ENCODE assay signal across 28 mouse cellular contexts in genomic region chr1:195114414-195114813, GRCm38 (mm10). TPM values are rescaled to one million over a fixed set of nuclear protein-coding genes. Genes with fewer than 3 reads are reported as not detected.
DNase-seq lines count a peak whose midpoint lies in the region; ATAC-seq and TF ChIP-seq lines count a peak whose summit lies in the region.
"Had no signal": no experiment of that assay in that cellular context is flagged by ENCODE, and none has a peak within 500 bp of the region (broad histone marks: within the 10 kb centered on the region; RNA-seq: fewer than 3 reads in every experiment).

No protein-coding gene starts in this region.

- no peak overlapping the region for H3K4me2 ChIP-seq in intestine, embryonic 15.5 days (replicated peaks)
- no peak overlapping the region for H3K4me2 ChIP-seq in intestine, postnatal 0 days (replicated peaks; ENCODE audit: low read depth)
- peak overlapping the region; percentile 37 for H3K4me2 ChIP-seq in liver, embryonic 12.5 days
- peak overlapping the region; percentile 41; the same call in 1 of the 2 replicates for H3K4me2 ChIP-seq in liver, postnatal 0 days (ENCODE audit: low read depth, low read length)
- H3K4me2 ChIP-seq: embryonic facial prominence, embryonic 12.5 days; forebrain, embryonic 12.5 days; heart, embryonic 15.5 days; lung, embryonic 14.5 days; midbrain, embryonic 13.5 days; neural tube, embryonic 13.5 days had no signal

- no peak overlapping the region for H3K4me3 ChIP-seq in intestine, embryonic 15.5 days (replicated peaks)
- no peak overlapping the region for H3K4me3 ChIP-seq in intestine, postnatal 0 days (ENCODE audit: low read depth, low read length)
- no peak overlapping the region for H3K4me3 ChIP-seq in liver, embryonic 12.5 days
- H3K4me3 ChIP-seq in liver, postnatal 0 days (ENCODE audit: low read depth, low read length), result no peak overlapping the region
- H3K4me3 ChIP-seq: embryonic facial prominence, embryonic 12.5 days; forebrain, embryonic 12.5 days; heart, embryonic 10.5 days; heart, embryonic 15.5 days; midbrain, embryonic 13.5 days; neural tube, embryonic 13.5 days had no signal

- no peak overlapping the region for H3K27ac ChIP-seq in intestine, embryonic 15.5 days
- no peak overlapping the region for H3K27ac ChIP-seq in intestine, postnatal 0 days (ENCODE audit: low read depth, low read length)
- H3K27ac ChIP-seq in liver, embryonic 12.5 days, result peak overlapping the region; percentile 71
- H3K27ac ChIP-seq in liver, postnatal 0 days (ENCODE audit: low read depth), result no peak overlapping the region
- H3K27ac ChIP-seq: embryonic facial prominence, embryonic 12.5 days; forebrain, embryonic 12.5 days; heart, embryonic 10.5 days; heart, embryonic 15.5 days; kidney, postnatal 0 days; midbrain, embryonic 13.5 days; neural tube, embryonic 13.5 days had no signal

- H3K4me1 ChIP-seq in intestine, embryonic 15.5 days (replicated peaks), result no peaks in the 10 kb centered on the region
- H3K4me1 ChIP-seq in intestine, postnatal 0 days (replicated peaks; ENCODE audit: control insufficient read depth, insufficient read depth, low read length), result no peaks in the 10 kb centered on the region
- H3K4me1 ChIP-seq in liver, embryonic 12.5 days, result peaks cover 28% of the 10 kb centered on the region
- H3K4me1 ChIP-seq in liver, postnatal 0 days (ENCODE audit: insufficient read depth), result peaks cover 5% of the 10 kb centered on the region
- H3K4me1 ChIP-seq: embryonic facial prominence, embryonic 12.5 days; forebrain, embryonic 12.5 days; heart, embryonic 10.5 days; heart, embryonic 15.5 days; midbrain, embryonic 13.5 days; neural tube, embryonic 13.5 days had no signal

- TF ChIP-seq CTCF in intestine, postnatal 0 days (IDR thresholded peaks at IDR 0.05; ENCODE audit: low read depth), result no peak
- TF ChIP-seq CTCF in liver, postnatal 0 days (IDR thresholded peaks at IDR 0.05; ENCODE audit: low read depth), result no peak

- DNase-seq in liver, postnatal 0 days, result no peak
- DNase-seq in ovary, postnatal 14 days (ENCODE audit: low spot score), result no peak
- DNase-seq in heart, adult 11 months, result no peak
- DNase-seq in embryo, embryonic 10 days (ENCODE audit: low spot score), result no peak
- DNase-seq: adrenal gland, postnatal 10 days; cerebellum, adult 8-10 months; cerebellum, postnatal 36 days; embryo, embryonic 11 days; gastrocnemius, postnatal 14 days; kidney, adult 8-10 months; layer of hippocampus, postnatal 36 days; left cerebral cortex, postnatal 4 days; lung, embryonic 14.5 days; lung, postnatal 14 days; right cerebral cortex, postnatal 25 days had no signal

- H3K9ac ChIP-seq in intestine, embryonic 15.5 days, result no peak overlapping the region
- no peak overlapping the region for H3K9ac ChIP-seq in intestine, postnatal 0 days (ENCODE audit: low read depth, low read length)
- no peak overlapping the region for H3K9ac ChIP-seq in liver, embryonic 12.5 days
- no peak overlapping the region for H3K9ac ChIP-seq in liver, postnatal 0 days (replicated peaks)
- H3K9ac ChIP-seq: embryonic facial prominence, embryonic 12.5 days; forebrain, embryonic 12.5 days; heart, embryonic 15.5 days; lung, embryonic 14.5 days; midbrain, embryonic 13.5 days; neural tube, embryonic 13.5 days had no signal

- no peaks in the 10 kb centered on the region for H3K9me3 ChIP-seq in intestine, embryonic 15.5 days
- H3K9me3 ChIP-seq in intestine, postnatal 0 days (ENCODE audit: control insufficient read depth), result no peaks in the 10 kb centered on the region
- H3K9me3 ChIP-seq in liver, embryonic 12.5 days (replicated peaks), result no peaks in the 10 kb centered on the region
- no peaks in the 10 kb centered on the region for H3K9me3 ChIP-seq in liver, postnatal 0 days (ENCODE audit: low read length)
- H3K9me3 ChIP-seq: embryonic facial prominence, embryonic 12.5 days; forebrain, embryonic 12.5 days; G1E; heart, embryonic 10.5 days; heart, embryonic 15.5 days; midbrain, embryonic 13.5 days; neural tube, embryonic 13.5 days had no signal

- peak; percentile 52; the same call in 1 of the 2 replicates for TF ChIP-seq EP300 in liver, postnatal 0 days (IDR thresholded peaks at IDR 0.05; ENCODE audit: low read depth)

- no peaks in the 10 kb centered on the region for H3K27me3 ChIP-seq in intestine, embryonic 15.5 days (replicated peaks)
- no peaks in the 10 kb centered on the region for H3K27me3 ChIP-seq in intestine, postnatal 0 days (replicated peaks; ENCODE audit: control insufficient read depth, insufficient read depth, low read length)
- no peaks in the 10 kb centered on the region for H3K27me3 ChIP-seq in liver, embryonic 12.5 days (replicated peaks)
- no peaks in the 10 kb centered on the region for H3K27me3 ChIP-seq in liver, postnatal 0 days (ENCODE audit: insufficient read depth, low read length)
- H3K27me3 ChIP-seq: embryonic facial prominence, embryonic 12.5 days; forebrain, embryonic 12.5 days; heart, embryonic 15.5 days; midbrain, embryonic 13.5 days; neural tube, embryonic 13.5 days; Patski had no signal

- peaks cover 7% of the 10 kb centered on the region; the same call in 1 of the 2 replicates for H3K36me3 ChIP-seq in intestine, embryonic 15.5 days
- peaks cover 34% of the 10 kb centered on the region for H3K36me3 ChIP-seq in intestine, postnatal 0 days (ENCODE audit: control insufficient read depth, insufficient read depth)
- peaks cover 76% of the 10 kb centered on the region for H3K36me3 ChIP-seq in liver, embryonic 12.5 days
- peaks cover 51% of the 10 kb centered on the region for H3K36me3 ChIP-seq in liver, postnatal 0 days (replicated peaks; ENCODE audit: insufficient read depth, low read length)

- WGBS in intestine, embryonic 15.5 days, result 100% methylated on average over 1 of the region's 1 CpGs
- 100% methylated on average over 1 of the region's 1 CpGs for WGBS in intestine, postnatal 0 days
- 33% methylated on average over 1 of the region's 1 CpGs for WGBS in liver, embryonic 12.5 days (ENCODE audit: insufficient replicate concordance)
- 59% methylated on average over 1 of the region's 1 CpGs for WGBS in liver, postnatal 0 days (ENCODE audit: insufficient replicate concordance)

- ATAC-seq in intestine, embryonic 15.5 days, result peak; percentile 66; the same call in 1 of the 2 replicates
- ATAC-seq in intestine, postnatal 0 days, result no peak
- ATAC-seq in liver, embryonic 12.5 days, result peak; percentile 95
- peak; percentile 65 for ATAC-seq in liver, postnatal 0 days
- ATAC-seq: hindbrain, embryonic 16.5 days; midbrain, embryonic 13.5 days; Patski had no signal

RNA-seq across cellular contexts. Expression of gene Cr1l, which starts 17.0 kb away (rescaled TPM):
- polyA plus RNA-seq in intestine, embryonic 15.5 days (2015; fragmentation: Nextera tagmentation; extraction: Ambion mirVana), result 74.9 and 77.8 TPM in 2 replicates
- 69.5 and 70.5 TPM in 2 replicates for polyA plus RNA-seq in intestine, postnatal 0 days (2015; fragmentation: Nextera tagmentation; extraction: Ambion mirVana)
- polyA plus RNA-seq in liver, embryonic 12.5 days (2016; fragmentation: Nextera tagmentation; extraction: Ambion mirVana), result 68.7 and 75.2 TPM in 2 replicates
- polyA plus RNA-seq in liver, postnatal 0 days (2015; fragmentation: Nextera tagmentation; extraction: Ambion mirVana), result 57.4 and 57.7 TPM in 2 replicates

RNA-seq across cellular contexts. Expression of gene Cd46, which starts 22.4 kb away (rescaled TPM):
- 0.96 and 1.0 TPM in 2 replicates for polyA plus RNA-seq in intestine, embryonic 15.5 days (2015; fragmentation: Nextera tagmentation; extraction: Ambion mirVana)
- 0.72 and 1.3 TPM in 2 replicates for polyA plus RNA-seq in intestine, postnatal 0 days (2015; fragmentation: Nextera tagmentation; extraction: Ambion mirVana)
- 0.90 and 1.1 TPM in 2 replicates for polyA plus RNA-seq in liver, embryonic 12.5 days (2016; fragmentation: Nextera tagmentation; extraction: Ambion mirVana)
- 0.30 and 0.36 TPM in 2 replicates for polyA plus RNA-seq in liver, postnatal 0 days (2015; fragmentation: Nextera tagmentation; extraction: Ambion mirVana)

Comparison
In these comparisons a context has a peak if more than half of its experiments do, and no peak if none do; other contexts are left out.
1. H3K4me2 ChIP-seq: peak in liver, embryonic 12.5 days (single experiment) and liver, postnatal 0 days (single experiment); none in intestine, embryonic 15.5 days (single experiment) and intestine, postnatal 0 days (single experiment).